Mouse (Mus musculus): Measurements from ENCODE around the gene Ggta1. TPM values are rescaled to one million over a fixed set of nuclear protein-coding genes. Genes with fewer than 3 reads are reported as not detected.
A peak's percentile ranks its signal among the peaks of the same experiment; 100 is the strongest.

The Ggta1 gene
- 19.6 and 20.8 TPM in 2 replicates for polyA plus RNA-seq (2015; fragmentation: Nextera tagmentation; extraction: Ambion mirVana)

- H3K4me2 ChIP-seq: peak within 1 kb of the TSS; percentile 93
- no peaks in the 10 kb centered on the region for H3K27me3 ChIP-seq
- peak within 1 kb of the TSS; percentile 75 for H3K27ac ChIP-seq
- H3K9me3 ChIP-seq: no peaks in the 10 kb centered on the region
- peak; percentile 23; the same call in 1 of the 2 replicates for ATAC-seq (ENCODE audit: borderline replicate concordance, extremely low read depth, low FRiP score, low TSS enrichment)
- 19% methylated on average over 7 of the region's 7 CpGs for WGBS
- H3K4me3 ChIP-seq: peak within 1 kb of the TSS; percentile 53
- H3K9ac ChIP-seq: peak within 1 kb of the TSS; percentile 62
- no peaks in the 10 kb centered on the region for H3K36me3 ChIP-seq
- peaks cover 30% of the 10 kb centered on the region for H3K4me1 ChIP-seq
Measured at GRCm38 (mm10) chr2:35462791-35463281, at the start of gene Ggta1. Ggta1 (minus strand) TSS chr2:35463231.

GRCm38 (mm10) chr2:35512226-35512625 is 49.2 kb upstream of the Ggta1 start:
- no peak overlapping the region for H3K4me2 ChIP-seq
- no peaks in the 10 kb centered on the region for H3K36me3 ChIP-seq
- no peaks in the 10 kb centered on the region for H3K27me3 ChIP-seq
- 93% methylated on average over 4 of the region's 4 CpGs for WGBS
- H3K4me3 ChIP-seq: no peak overlapping the region
- no peak overlapping the region for H3K9ac ChIP-seq
- no peak overlapping the region for H3K27ac ChIP-seq
- no peaks in the 10 kb centered on the region for H3K9me3 ChIP-seq
- H3K4me1 ChIP-seq: peaks cover 46% of the 10 kb centered on the region
- no peak for ATAC-seq (ENCODE audit: borderline replicate concordance, extremely low read depth, low FRiP score, low TSS enrichment)

- no peaks in the 10 kb centered on the region for H3K9me3 ChIP-seq
- WGBS: 38% methylated on average over 1 of the region's 1 CpGs
- no peak overlapping the region for H3K9ac ChIP-seq
- no peak overlapping the region for H3K27ac ChIP-seq
- no peaks in the 10 kb centered on the region for H3K27me3 ChIP-seq
- H3K36me3 ChIP-seq: no peaks in the 10 kb centered on the region
- H3K4me2 ChIP-seq: no peak overlapping the region
- no peak for ATAC-seq (ENCODE audit: borderline replicate concordance, extremely low read depth, low FRiP score, low TSS enrichment)
- H3K4me1 ChIP-seq: peaks cover 57% of the 10 kb centered on the region
- no peak overlapping the region for H3K4me3 ChIP-seq
Measured at GRCm38 (mm10) chr2:35510920-35511319, 47.9 kb upstream of the Ggta1 start.

- WGBS: 48% methylated on average over 4 of the region's 4 CpGs
- no peak overlapping the region for H3K4me2 ChIP-seq
Measured at GRCm38 (mm10) chr2:35509888-35510287, 46.9 kb upstream of the Ggta1 start.

GRCm38 (mm10) chr2:35509343-35509667 is 46.3 kb upstream of the Ggta1 start:
- peaks cover 53% of the 10 kb centered on the region for H3K4me1 ChIP-seq

More at GRCm38 (mm10) chr2:35509888-35510287, 46.9 kb upstream of the Ggta1 start:
- Histone ChIP-seq H3K36me3 (no peaks in the 10 kb centered on the region), H3K4me1 (peaks cover 56% of the 10 kb centered on the region), H3K27ac (no peak overlapping the region), H3K4me3 (no peak overlapping the region), H3K9me3 (no peaks in the 10 kb centered on the region), H3K9ac (no peak overlapping the region), H3K27me3 (no peaks in the 10 kb centered on the region)
- ATAC-seq (ENCODE audit: borderline replicate concordance, extremely low read depth, low FRiP score, low TSS enrichment): no peak

GRCm38 (mm10) chr2:35508597-35509342 is 45.7 kb upstream of the Ggta1 start:
- no peak for ATAC-seq (ENCODE audit: borderline replicate concordance, extremely low read depth, low FRiP score, low TSS enrichment)
- no peak overlapping the region for H3K9ac ChIP-seq
- no peak overlapping the region for H3K4me2 ChIP-seq
- WGBS: 27% methylated on average over 10 of the region's 10 CpGs
- no peaks in the 10 kb centered on the region for H3K9me3 ChIP-seq
- H3K27ac ChIP-seq: peak overlapping the region; percentile 66
- H3K4me1 ChIP-seq: peaks cover 53% of the 10 kb centered on the region
- H3K4me3 ChIP-seq: no peak overlapping the region
- H3K27me3 ChIP-seq: no peaks in the 10 kb centered on the region
- H3K36me3 ChIP-seq: no peaks in the 10 kb centered on the region

More at GRCm38 (mm10) chr2:35509343-35509667, 46.3 kb upstream of the Ggta1 start:
- H3K9me3 ChIP-seq: no peaks in the 10 kb centered on the region
- no peak for ATAC-seq (ENCODE audit: borderline replicate concordance, extremely low read depth, low FRiP score, low TSS enrichment)
- no peak overlapping the region for H3K9ac ChIP-seq
- no peaks in the 10 kb centered on the region for H3K36me3 ChIP-seq
- H3K27me3 ChIP-seq: no peaks in the 10 kb centered on the region
- WGBS: 29% methylated on average over 6 of the region's 6 CpGs
- H3K27ac ChIP-seq: peak overlapping the region; percentile 66
- no peak overlapping the region for H3K4me3 ChIP-seq
- no peak overlapping the region for H3K4me2 ChIP-seq

- Histone ChIP-seq H3K36me3 (no peaks in the 10 kb centered on the region), H3K4me2 (no peak overlapping the region), H3K9me3 (no peaks in the 10 kb centered on the region), H3K27ac (peak overlapping the region; percentile 21; the same call in 1 of the 2 replicates), H3K4me1 (peaks cover 53% of the 10 kb centered on the region), H3K9ac (no peak overlapping the region), H3K27me3 (no peaks in the 10 kb centered on the region), H3K4me3 (no peak overlapping the region)
- 45% methylated on average over 9 of the region's 9 CpGs for WGBS
- ATAC-seq (ENCODE audit: borderline replicate concordance, extremely low read depth, low FRiP score, low TSS enrichment): peak; percentile 15; the same call in 1 of the 2 replicates
Measured at GRCm38 (mm10) chr2:35507191-35507511, 44.1 kb upstream of the Ggta1 start.

- Histone ChIP-seq H3K4me1 (peaks cover 53% of the 10 kb centered on the region), H3K9me3 (no peaks in the 10 kb centered on the region), H3K4me3 (no peak overlapping the region), H3K27ac (peak overlapping the region; percentile 29; the same call in 1 of the 2 replicates), H3K4me2 (no peak overlapping the region), H3K27me3 (no peaks in the 10 kb centered on the region), H3K9ac (no peak overlapping the region), H3K36me3 (no peaks in the 10 kb centered on the region)
- no peak for ATAC-seq (ENCODE audit: borderline replicate concordance, extremely low read depth, low FRiP score, low TSS enrichment)
- WGBS: 56% methylated on average over 6 of the region's 6 CpGs
Measured at GRCm38 (mm10) chr2:35506311-35507190, 43.5 kb upstream of the Ggta1 start.

- Histone ChIP-seq H3K4me1 (peaks cover 50% of the 10 kb centered on the region), H3K36me3 (no peaks in the 10 kb centered on the region), H3K9me3 (no peaks in the 10 kb centered on the region), H3K27me3 (no peaks in the 10 kb centered on the region), H3K4me2 (no peak overlapping the region), H3K9ac (no peak overlapping the region), H3K4me3 (no peak overlapping the region), H3K27ac (peak overlapping the region; percentile 29; the same call in 1 of the 2 replicates)
- 73% methylated on average over 6 of the region's 6 CpGs for WGBS
- ATAC-seq (ENCODE audit: borderline replicate concordance, extremely low read depth, low FRiP score, low TSS enrichment): no peak
Measured at GRCm38 (mm10) chr2:35505519-35506286, 42.7 kb upstream of the Ggta1 start.

GRCm38 (mm10) chr2:35504417-35504776 is 41.4 kb upstream of the Ggta1 start:
- no peaks in the 10 kb centered on the region for H3K9me3 ChIP-seq
- H3K4me2 ChIP-seq: no peak overlapping the region
- no peak overlapping the region for H3K4me3 ChIP-seq
- no peaks in the 10 kb centered on the region for H3K36me3 ChIP-seq
- H3K9ac ChIP-seq: no peak overlapping the region
- peaks cover 40% of the 10 kb centered on the region for H3K4me1 ChIP-seq
- H3K27ac ChIP-seq: 0 out of 2 replicates have a peak overlapping the region, but pooled peaks have one; percentile 30
- WGBS: 56% methylated on average over 7 of the region's 7 CpGs
- no peaks in the 10 kb centered on the region for H3K27me3 ChIP-seq
- ATAC-seq (ENCODE audit: borderline replicate concordance, extremely low read depth, low FRiP score, low TSS enrichment): no peak

- Histone ChIP-seq H3K36me3 (no peaks in the 10 kb centered on the region), H3K27me3 (no peaks in the 10 kb centered on the region), H3K9me3 (no peaks in the 10 kb centered on the region), H3K4me1 (peaks cover 36% of the 10 kb centered on the region), H3K9ac (no peak overlapping the region), H3K27ac (peak overlapping the region; percentile 39), H3K4me2 (no peak overlapping the region), H3K4me3 (no peak overlapping the region)
- WGBS: 35% methylated on average over 8 of the region's 8 CpGs
- no peak for ATAC-seq (ENCODE audit: borderline replicate concordance, extremely low read depth, low FRiP score, low TSS enrichment)
Measured at GRCm38 (mm10) chr2:35503723-35504416, 40.8 kb upstream of the Ggta1 start.

All from lung, embryonic 15.5 days (tissue).